ENCODE assay signal across 9 mouse cellular contexts in the genomic region with DNA sequence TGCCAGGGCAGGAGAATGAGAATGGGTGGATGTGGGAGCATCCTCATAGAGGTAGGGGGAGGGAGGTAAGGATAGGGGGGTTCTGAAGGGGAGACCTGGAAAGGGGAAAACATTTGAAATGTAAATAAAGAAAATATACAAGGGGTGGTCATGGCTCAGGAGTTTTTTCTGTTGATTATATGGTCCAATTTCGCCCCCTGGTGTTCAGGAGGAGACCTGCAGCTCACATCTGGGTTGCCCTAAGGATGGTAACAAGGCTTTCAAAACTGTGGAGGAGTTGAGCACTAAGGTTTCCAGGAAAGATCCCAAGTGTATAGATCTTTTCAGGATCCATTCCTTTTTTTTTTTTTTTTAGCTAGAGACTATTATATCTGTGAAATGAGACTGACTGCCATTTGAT. TPM values are rescaled to one million over a fixed set of nuclear protein-coding genes. Genes with fewer than 3 reads are reported as not detected.
DNase-seq lines count a peak whose midpoint lies in the region; ATAC-seq and TF ChIP-seq lines count a peak whose summit lies in the region.
"Had no signal": no experiment of that assay in that cellular context is flagged by ENCODE, and none has a peak within 500 bp of the region (broad histone marks: within the 10 kb centered on the region; RNA-seq: fewer than 3 reads in every experiment).

No protein-coding gene starts in this region.

- no peaks in the 10 kb centered on the region for H3K27me3 ChIP-seq in heart, adult 2 months (ENCODE audit: control insufficient read depth, insufficient read depth, low read length)
- no peaks in the 10 kb centered on the region for H3K27me3 ChIP-seq in heart, embryonic 10.5 days (ENCODE audit: insufficient read depth, poor library complexity, severe bottlenecking)
- H3K27me3 ChIP-seq: embryonic facial prominence, embryonic 12.5 days had no signal

- TF ChIP-seq CTCF in heart, adult 2 months (IDR thresholded peaks at IDR 0.05) = peak; percentile 86

- TF ChIP-seq EP300 in heart, adult 2 months (IDR thresholded peaks at IDR 0.05; ENCODE audit: insufficient read depth, low read depth, low read length) = no peak

- WGBS in heart, adult 2 months = 0% methylated on average over 1 of the region's 1 CpGs
- 0% methylated on average over 1 of the region's 1 CpGs for WGBS in heart, embryonic 10.5 days

- no peaks in the 10 kb centered on the region for H3K9me3 ChIP-seq in heart, embryonic 10.5 days
- H3K9me3 ChIP-seq: embryonic facial prominence, embryonic 12.5 days had no signal

- ATAC-seq in activated CD4-positive, CD25-positive, alpha-beta regulatory T cell, adult 4 months = no peak

- H3K9ac ChIP-seq in heart, adult 2 months (ENCODE audit: low read depth, low read length) = no peak overlapping the region
- H3K9ac ChIP-seq: embryonic facial prominence, embryonic 12.5 days had no signal

- no peaks in the 10 kb centered on the region for H3K79me2 ChIP-seq in heart, adult 2 months (replicated peaks; ENCODE audit: control insufficient read depth, insufficient read depth, low read length)

- intact Hi-C loops in heart, adult 2 months (cut with DNase I) = loop anchor here (1.0 kb wide), 1 partner anchor 55 kb away; no protein-coding TSS in a partner anchor

- TF ChIP-seq POLR2A in heart, adult 2 months (IDR thresholded peaks at IDR 0.05; ENCODE audit: insufficient read depth, low read depth, low read length) = no peak

- peaks cover 6% of the 10 kb centered on the region for H3K36me3 ChIP-seq in heart, adult 2 months (ENCODE audit: control insufficient read depth, insufficient read depth, low read length)
- H3K36me3 ChIP-seq in heart, embryonic 10.5 days = no peaks in the 10 kb centered on the region
- H3K36me3 ChIP-seq: embryonic facial prominence, embryonic 12.5 days had no signal

- peak; percentile 35 to 59 for DNase-seq in heart, adult 2 months
- no peak for DNase-seq in heart, embryonic 10.5 days (ENCODE audit: low spot score)
- peak; percentile 14 for DNase-seq in CD4-positive helper T cell, adult 2 months (ENCODE audit: low read depth, low spot score)
- DNase-seq in T-cell, adult 2 months (ENCODE audit: low spot score) = peak; percentile 9
- DNase-seq in fibroblast of lung, adult 2 months (ENCODE audit: low read depth) = peak; percentile 8
- peak; percentile 39 to 61 for DNase-seq in layer of hippocampus, postnatal 10 days (ENCODE audit: low spot score in 2 of 2)
- DNase-seq in ovary, postnatal 36 days (ENCODE audit: low spot score) = peak; percentile 43

- H3K4me1 ChIP-seq in heart, adult 2 months (ENCODE audit: control insufficient read depth, insufficient read depth, low read length) = peaks cover 5% of the 10 kb centered on the region
- H3K4me1 ChIP-seq in heart, embryonic 10.5 days = 0 out of 2 replicates have a peak, but pooled peaks cover 4% of the 10 kb centered on the region
- H3K4me1 ChIP-seq: embryonic facial prominence, embryonic 12.5 days had no signal

- no peak overlapping the region for H3K27ac ChIP-seq in heart, adult 2 months
- no peak overlapping the region for H3K27ac ChIP-seq in heart, embryonic 10.5 days
- H3K27ac ChIP-seq: embryonic facial prominence, embryonic 12.5 days had no signal

- no peak overlapping the region for H3K4me3 ChIP-seq in heart, adult 2 months
- H3K4me3 ChIP-seq in heart, embryonic 10.5 days = no peak overlapping the region
- H3K4me3 ChIP-seq: embryonic facial prominence, embryonic 12.5 days had no signal

RNA-seq across cellular contexts. Expression of gene Ceacam1, which starts 2.0 kb away (rescaled TPM):
- 10 to 100 TPM; 13.5 to 14.6 TPM for total RNA-seq in heart, adult 2 months (2021)
- 9.8 and 17.3 TPM in 2 replicates for polyA plus RNA-seq in heart, adult 2 months (2012; rRNA removed)
- polyA plus RNA-seq in heart, embryonic 10.5 days (2016; fragmentation: Nextera tagmentation; extraction: Ambion mirVana) = 1.3 and 1.6 TPM in 2 replicates
- total RNA-seq in layer of hippocampus, postnatal 10 days (2021) = 1 to 10 TPM; 2.1 to 2.4 TPM
- polyA plus RNA-seq in activated CD4-positive, CD25-positive, alpha-beta regulatory T cell, adult 4 months (2017; shearing (Covaris generic)) = under 1 TPM in 1 of 2 experiments, not detected in 1; 0.33 TPM
